ENCODE assay signal across 9 mouse cellular contexts in genomic region chr10:99577041-99577681, GRCm38 (mm10).
A peak's percentile ranks its signal among the peaks of the same experiment; 100 is the strongest.
DNase-seq lines count a peak whose midpoint lies in the region; ATAC-seq lines count a peak whose summit lies in the region.
"Had no signal": no experiment of that assay in that cellular context is flagged by ENCODE, and none has a peak within 500 bp of the region (broad histone marks: within the 10 kb centered on the region; RNA-seq: fewer than 3 reads in every experiment).

No protein-coding gene starts in this region.

- H3K4me1 ChIP-seq in midbrain, embryonic 11.5 days (ENCODE audit: control insufficient read depth, insufficient read depth, low read length) = peaks cover 5% of the 10 kb centered on the region; the same call in 1 of the 2 replicates
- H3K4me1 ChIP-seq: stomach, embryonic 15.5 days had no signal

- H3K27me3 ChIP-seq in midbrain, embryonic 11.5 days (ENCODE audit: control insufficient read depth, insufficient read depth, low read length) = no peaks in the 10 kb centered on the region
- H3K27me3 ChIP-seq: stomach, embryonic 15.5 days had no signal

- no peak overlapping the region for H3K9ac ChIP-seq in midbrain, embryonic 11.5 days (ENCODE audit: low read length)
- H3K9ac ChIP-seq: stomach, embryonic 15.5 days had no signal

- ATAC-seq in midbrain, embryonic 11.5 days (ENCODE audit: low FRiP score) = peak; percentile 47; the same call in 1 of the 2 replicates

- 32% methylated on average over 12 of the region's 12 CpGs for WGBS in midbrain, embryonic 11.5 days

- no peaks in the 10 kb centered on the region for H3K9me3 ChIP-seq in midbrain, embryonic 11.5 days (ENCODE audit: control insufficient read depth, low read length)
- H3K9me3 ChIP-seq: stomach, embryonic 15.5 days had no signal

- DNase-seq in ovary, postnatal 14 days (ENCODE audit: low spot score) = peak; percentile 48
- no peak for DNase-seq in ovary, adult 18-20 months (ENCODE audit: low spot score)
- DNase-seq in T-cell, adult 2 months (ENCODE audit: low spot score) = peak; percentile 60
- DNase-seq in cerebellum, postnatal 36 days = peak; percentile 30 to 48
- peak; percentile 45 to 61 for DNase-seq in heart, postnatal 36 days
- DNase-seq in layer of hippocampus, adult 9-10 months (ENCODE audit: low spot score) = peak; percentile 52
- peak; percentile 88 for DNase-seq in midbrain, embryonic 11.5 days (ENCODE audit: low spot score, missing footprints)
- DNase-seq in thymus, postnatal 0 days (ENCODE audit: low spot score) = peak; percentile 67

- intact Hi-C loops in heart, postnatal 36 days (cut with DNase I) = loop anchor here (1.0 to 5.0 kb wide), 8 partner anchors 50 to 470 kb away; partner anchors contain the start of genes Galnt4 and Poc1b

- H3K27ac ChIP-seq in midbrain, embryonic 11.5 days (ENCODE audit: low read depth, low read length) = no peak overlapping the region
- H3K27ac ChIP-seq: stomach, embryonic 15.5 days had no signal

- H3K4me2 ChIP-seq in midbrain, embryonic 11.5 days = no peak overlapping the region
- H3K4me2 ChIP-seq: stomach, embryonic 15.5 days had no signal

- no peaks in the 10 kb centered on the region for H3K36me3 ChIP-seq in midbrain, embryonic 11.5 days (ENCODE audit: control insufficient read depth, insufficient read depth, low read length)
- H3K36me3 ChIP-seq: stomach, embryonic 15.5 days had no signal

- H3K4me3 ChIP-seq in midbrain, embryonic 11.5 days (ENCODE audit: low read depth, low read length) = no peak overlapping the region
- H3K4me3 ChIP-seq: stomach, embryonic 15.5 days had no signal
